ENCODE assay signal across 10 mouse cellular contexts in the genomic region with DNA sequence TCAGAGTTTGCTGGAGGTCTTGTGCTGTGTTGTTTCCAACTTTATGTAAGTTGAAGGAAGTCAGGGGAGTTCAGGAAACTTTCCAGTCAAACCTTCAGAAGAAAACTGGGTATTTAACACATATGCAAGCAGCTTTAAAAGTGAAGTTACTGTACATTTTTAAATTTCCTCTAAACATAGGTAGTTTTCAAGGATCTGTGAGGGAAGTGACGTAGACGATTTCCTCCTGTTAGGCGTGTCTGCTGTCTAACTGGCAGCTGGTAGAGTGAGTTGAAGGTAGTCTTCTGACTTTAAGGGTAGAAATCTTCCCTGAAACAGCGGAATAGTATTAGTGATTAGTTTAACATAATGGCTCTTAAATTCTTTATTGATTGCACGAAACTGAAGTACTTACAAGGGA. TPM values are rescaled to one million over a fixed set of nuclear protein-coding genes. Genes with fewer than 3 reads are reported as not detected.
DNase-seq lines count a peak whose midpoint lies in the region; ATAC-seq lines count a peak whose summit lies in the region.
"Had no signal": no experiment of that assay in that cellular context is flagged by ENCODE, and none has a peak within 500 bp of the region (broad histone marks: within the 10 kb centered on the region; RNA-seq: fewer than 3 reads in every experiment).

No protein-coding gene starts in this region.

- H3K27me3 ChIP-seq in heart, embryonic 16.5 days (ENCODE audit: control insufficient read depth, insufficient read depth, low read length), result no peaks in the 10 kb centered on the region
- no peaks in the 10 kb centered on the region for H3K27me3 ChIP-seq in hindbrain, embryonic 11.5 days (ENCODE audit: control insufficient read depth, insufficient read depth, low read length)
- H3K27me3 ChIP-seq in midbrain, embryonic 13.5 days, result no peaks in the 10 kb centered on the region

- H3K4me2 ChIP-seq in heart, embryonic 16.5 days (ENCODE audit: low read depth, low read length), result peak overlapping the region; percentile 38
- peak overlapping the region; percentile 24 for H3K4me2 ChIP-seq in hindbrain, embryonic 11.5 days (replicated peaks; ENCODE audit: low read depth, low read length)
- H3K4me2 ChIP-seq in midbrain, embryonic 13.5 days (replicated peaks), result peak overlapping the region; percentile 48

- H3K9ac ChIP-seq in heart, embryonic 16.5 days (ENCODE audit: low read length), result no peak overlapping the region
- no peak overlapping the region for H3K9ac ChIP-seq in hindbrain, embryonic 11.5 days (ENCODE audit: low read depth, low read length)
- no peak overlapping the region for H3K9ac ChIP-seq in midbrain, embryonic 13.5 days (replicated peaks)

- intact Hi-C loops in gastrocnemius, postnatal 14 days (cut with DNase I; ENCODE audit: low total_unique reads), result no loop called here

- peaks cover 21% of the 10 kb centered on the region for H3K4me1 ChIP-seq in heart, embryonic 16.5 days (ENCODE audit: control insufficient read depth, insufficient read depth, low read length)
- H3K4me1 ChIP-seq in hindbrain, embryonic 11.5 days (replicated peaks; ENCODE audit: control insufficient read depth, insufficient read depth, low read length), result peaks cover 9% of the 10 kb centered on the region
- peaks cover 73% of the 10 kb centered on the region for H3K4me1 ChIP-seq in midbrain, embryonic 13.5 days (replicated peaks)

- DNase-seq in heart, adult 8-10 months (ENCODE audit: low spot score), result no peak
- DNase-seq in hindbrain, embryonic 11.5 days (ENCODE audit: low spot score), result no peak
- DNase-seq in urinary bladder, postnatal 36 days (ENCODE audit: low spot score in 2 of 2), result no peak
- no peak for DNase-seq in gastrocnemius, postnatal 14 days
- DNase-seq: cerebellum, adult 9-11 months; layer of hippocampus, postnatal 36 days had no signal

- WGBS in heart, embryonic 16.5 days, result 78% methylated on average over 5 of the region's 5 CpGs
- 89% methylated on average over 5 of the region's 5 CpGs for WGBS in hindbrain, embryonic 11.5 days
- 88% methylated on average over 5 of the region's 5 CpGs for WGBS in midbrain, embryonic 13.5 days

- H3K9me3 ChIP-seq in heart, embryonic 16.5 days (replicated peaks; ENCODE audit: control insufficient read depth, low read length), result no peaks in the 10 kb centered on the region
- no peaks in the 10 kb centered on the region for H3K9me3 ChIP-seq in hindbrain, embryonic 11.5 days (ENCODE audit: control insufficient read depth, low read length)
- no peaks in the 10 kb centered on the region for H3K9me3 ChIP-seq in midbrain, embryonic 13.5 days

- H3K36me3 ChIP-seq in heart, embryonic 16.5 days (ENCODE audit: control insufficient read depth, insufficient read depth), result no peaks in the 10 kb centered on the region; the same call in 1 of the 2 replicates
- no peaks in the 10 kb centered on the region for H3K36me3 ChIP-seq in hindbrain, embryonic 11.5 days (ENCODE audit: control insufficient read depth, insufficient read depth, low read length)
- no peaks in the 10 kb centered on the region for H3K36me3 ChIP-seq in midbrain, embryonic 13.5 days

- H3K27ac ChIP-seq in heart, embryonic 16.5 days (ENCODE audit: low read length), result no peak overlapping the region
- no peak overlapping the region for H3K27ac ChIP-seq in hindbrain, embryonic 11.5 days (ENCODE audit: low read depth, low read length)
- H3K27ac ChIP-seq in midbrain, embryonic 13.5 days, result no peak overlapping the region

- H3K4me3 ChIP-seq in heart, embryonic 16.5 days (ENCODE audit: low read length), result no peak overlapping the region
- H3K4me3 ChIP-seq in hindbrain, embryonic 11.5 days (ENCODE audit: low read depth, low read length), result peak overlapping the region; percentile 20; the same call in 1 of the 2 replicates
- peak overlapping the region; percentile 18 for H3K4me3 ChIP-seq in midbrain, embryonic 13.5 days (replicated peaks)

- no peak for ATAC-seq in heart, embryonic 16.5 days (replicated peaks; ENCODE audit: extremely low read depth, insufficient read depth, low FRiP score)
- ATAC-seq in activated CD4-positive, CD25-positive, alpha-beta regulatory T cell, adult 4 months, result peak; percentile 41
- ATAC-seq in hindbrain, embryonic 11.5 days (ENCODE audit: low FRiP score), result no peak
- ATAC-seq in midbrain, embryonic 13.5 days, result no peak
- no peak for ATAC-seq in monocyte, adult 5-6 weeks (replicated peaks; ENCODE audit: insufficient number of reproducible peaks, low FRiP score, low TSS enrichment, poor library complexity, severe bottlenecking)

RNA-seq across cellular contexts. Expression of a gene that starts 5.2 kb away (rescaled TPM):
- 10.0 and 10.3 TPM in 2 replicates for polyA plus RNA-seq in heart, embryonic 16.5 days (2015; fragmentation: Nextera tagmentation; extraction: Ambion mirVana)
- 10 to 100 TPM; 11.4 to 18.7 (median 14.9) TPM for total RNA-seq in heart, adult 8-10 months (2022)
- polyA plus RNA-seq in activated CD4-positive, CD25-positive, alpha-beta regulatory T cell, adult 4 months (2017; shearing (Covaris generic)), result 10 to 100 TPM; 54.4 to 60.6 TPM
- 57.9 and 71.1 TPM in 2 replicates for polyA plus RNA-seq in hindbrain, embryonic 11.5 days (2014; fragmentation: Nextera tagmentation; extraction: Ambion mirVana)
- 36.8 and 41.1 TPM in 2 replicates for polyA plus RNA-seq in midbrain, embryonic 13.5 days (2015; fragmentation: Nextera tagmentation; extraction: Ambion mirVana)
- total RNA-seq in gastrocnemius, postnatal 14 days (2021), result 10 to 100 TPM; 12.7 TPM
- 160 to 207 TPM (median 169 TPM) in 3 replicates for total RNA-seq in monocyte, adult 5-6 weeks (2017)

RNA-seq across cellular contexts. Expression of a gene that starts 49.7 kb away (rescaled TPM):
- 5.9 and 7.2 TPM in 2 replicates for polyA plus RNA-seq in heart, embryonic 16.5 days (2015; fragmentation: Nextera tagmentation; extraction: Ambion mirVana)
- under 1 TPM; 0.37 to 0.47 (median 0.42) TPM for total RNA-seq in heart, adult 8-10 months (2022)
- polyA plus RNA-seq in activated CD4-positive, CD25-positive, alpha-beta regulatory T cell, adult 4 months (2017; shearing (Covaris generic)), result not detected
- polyA plus RNA-seq in hindbrain, embryonic 11.5 days (2014; fragmentation: Nextera tagmentation; extraction: Ambion mirVana), result 7.7 and 8.8 TPM in 2 replicates
- polyA plus RNA-seq in midbrain, embryonic 13.5 days (2015; fragmentation: Nextera tagmentation; extraction: Ambion mirVana), result 43.4 and 47.0 TPM in 2 replicates
- total RNA-seq in gastrocnemius, postnatal 14 days (2021), result under 1 TPM; 0.58 to 0.78 TPM
- not detected in 3 replicates for total RNA-seq in monocyte, adult 5-6 weeks (2017)
